Mouse (Mus musculus) midbrain, embryonic 14.5 days (tissue): Measurements from ENCODE around the gene Ncoa1. TPM values are rescaled to one million over a fixed set of nuclear protein-coding genes. Genes with fewer than 3 reads are reported as not detected.
"Not testable (repeated sequence)": the region's sequence is repeated elsewhere in the genome, so short reads cannot be mapped to it uniquely, and the experiment has no call there.

ENCODE experiments used
- ATAC-seq: fragments of 200-750 bp; cut with Nextera tagmentation; 2 replicates; pipeline ENCODE4 v1.8.0; 2017; ENCODE audit warnings: moderate number of reproducible peaks, moderate library complexity; ENCODE audit not compliant: low FRiP score, low TSS enrichment
- DNase-seq: peaks from one replicate; pipeline ENCODE4 v3.0.0-alpha.2; 2015
- H3K27ac ChIP-seq: fragments of 300-500 bp; sonication (generic); replicated peaks from 2 replicates; pipeline ENCODE4 v1.5.1; 2014; ENCODE audit warnings: mild to moderate bottlenecking, low read depth, low read length, moderate library complexity
- H3K27me3 ChIP-seq: fragments of 300-500 bp; sonication (generic); 2 replicates; pipeline ENCODE4 v1.6.1; 2014; ENCODE audit warnings: low read length, control low read depth, mixed read lengths; ENCODE audit not compliant: control insufficient read depth, insufficient read depth
- H3K36me3 ChIP-seq: fragments of 300-500 bp; sonication (generic); 2 replicates; pipeline ENCODE4 v1.6.1; 2014; ENCODE audit warnings: low read length, control low read depth; ENCODE audit not compliant: control insufficient read depth, insufficient read depth
- H3K4me1 ChIP-seq: fragments of 300-500 bp; sonication (generic); 2 replicates; pipeline ENCODE4 v1.6.1; 2014; ENCODE audit warnings: mild to moderate bottlenecking, antibody characterized with exemption, low read length, control low read depth; ENCODE audit not compliant: control insufficient read depth, insufficient read depth
- H3K4me2 ChIP-seq: fragments of 300-500 bp; sonication (generic); 2 replicates; pipeline ENCODE4 v1.6.1; 2014; ENCODE audit warnings: mild to moderate bottlenecking, low read length, moderate library complexity
- H3K4me3 ChIP-seq: fragments of 300-500 bp; sonication (generic); replicated peaks from 2 replicates; pipeline ENCODE4 v1.5.1; 2014; ENCODE audit warnings: low read depth, low read length
- H3K9ac ChIP-seq: fragments of 300-500 bp; sonication (generic); replicated peaks from 2 replicates; pipeline ENCODE4 v1.6.1; 2014; ENCODE audit warnings: mild to moderate bottlenecking, low read length, moderate library complexity
- H3K9me3 ChIP-seq: fragments of 300-500 bp; sonication (generic); 2 replicates; pipeline ENCODE4 v1.6.1; 2016; ENCODE audit warnings: low read length, control low read depth, mixed read lengths; ENCODE audit not compliant: control insufficient read depth
- WGBS: fragments of 180-500 bp; shearing (Covaris S2); extraction: QIAGEN DNeasy Blood & Tissue Kit; methylation state at CpG from one replicate; pipeline ENCODE4 v1.1.7; 2014; 5-methylcytosine and 5-hydroxymethylcytosine counted together
- polyA plus RNA-seq: library from polyadenylated mRNA; unstranded; fragments of >200 nt; fragmentation: Nextera tagmentation; extraction: Ambion mirVana; gene quantifications from 2 replicates; pipeline ENCODE4 v1.2.1, GENCODE M21; 2014

The Ncoa1 gene
- polyA plus RNA-seq, 1 experiment from 2014 or later, result 13.9 TPM

GRCm38 (mm10) chr12:4462420-4462819 is 14.6 kb downstream of the Ncoa1 start:
- Histone ChIP-seq H3K9ac (no peak overlapping the region), H3K4me1 (no peaks in the 10 kb centered on the region), H3K4me2 (no peak overlapping the region), H3K36me3 (no peaks in the 10 kb centered on the region), H3K27ac (no peak overlapping the region), H3K27me3 (no peaks in the 10 kb centered on the region), H3K9me3 (no peaks in the 10 kb centered on the region; the same call in 1 of the 2 replicates), H3K4me3 (no peak overlapping the region)
- WGBS, result 80% methylated on average over 1 of the region's 1 CpGs
- DNase-seq, result no peak
- ATAC-seq, result no peak

GRCm38 (mm10) chr12:4460990-4461389 is 16.0 kb downstream of the Ncoa1 start:
- DNase-seq (no peak), ATAC-seq (no peak)
- H3K9me3 ChIP-seq, result no peaks in the 10 kb centered on the region; the same call in 1 of the 2 replicates
- no peak overlapping the region for H3K27ac ChIP-seq
- H3K4me2 ChIP-seq, result no peak overlapping the region
- WGBS, result 99% methylated on average over 2 of the region's 2 CpGs
- H3K36me3 ChIP-seq, result no peaks in the 10 kb centered on the region
- no peaks in the 10 kb centered on the region for H3K27me3 ChIP-seq
- H3K4me1 ChIP-seq, result no peaks in the 10 kb centered on the region
- H3K4me3 ChIP-seq, result no peak overlapping the region
- no peak overlapping the region for H3K9ac ChIP-seq

- Histone ChIP-seq H3K27me3 (no peaks in the 10 kb centered on the region), H3K9ac (no peak overlapping the region), H3K36me3 (no peaks in the 10 kb centered on the region), H3K4me2 (no peak overlapping the region), H3K4me3 (no peak overlapping the region), H3K4me1 (peaks cover 2% of the 10 kb centered on the region; the same call in 1 of the 2 replicates), H3K9me3 (no peaks in the 10 kb centered on the region), H3K27ac (no peak overlapping the region)
- DNase-seq (no peak), ATAC-seq (no peak)
- 80% methylated on average over 10 of the region's 10 CpGs for WGBS
Observed at GRCm38 (mm10) chr12:4454956-4455565, 21.9 kb downstream of the Ncoa1 start.

- H3K27ac ChIP-seq, result no peak overlapping the region
Observed at GRCm38 (mm10) chr12:4454248-4454647, 22.7 kb downstream of the Ncoa1 start.

GRCm38 (mm10) chr12:4452233-4452632 is 24.7 kb downstream of the Ncoa1 start:
- Histone ChIP-seq H3K27me3 (no peaks in the 10 kb centered on the region), H3K27ac (no peak overlapping the region), H3K36me3 (no peaks in the 10 kb centered on the region), H3K4me2 (no peak overlapping the region), H3K9me3 (no peaks in the 10 kb centered on the region), H3K4me3 (no peak overlapping the region), H3K9ac (no peak overlapping the region), H3K4me1 (peaks cover 2% of the 10 kb centered on the region; the same call in 1 of the 2 replicates)
- ATAC-seq (no peak), DNase-seq (no peak)

More at GRCm38 (mm10) chr12:4454248-4454647, 22.7 kb downstream of the Ncoa1 start:
- Histone ChIP-seq H3K4me1 (peaks cover 2% of the 10 kb centered on the region; the same call in 1 of the 2 replicates), H3K4me2 (no peak overlapping the region), H3K9me3 (no peaks in the 10 kb centered on the region), H3K9ac (no peak overlapping the region), H3K27me3 (no peaks in the 10 kb centered on the region), H3K4me3 (no peak overlapping the region), H3K36me3 (no peaks in the 10 kb centered on the region)
- ATAC-seq, result no peak
- 95% methylated on average over 4 of the region's 4 CpGs for WGBS
- DNase-seq, result no peak

- not testable (repeated sequence) for ATAC-seq, H3K27me3 ChIP-seq, H3K27ac ChIP-seq, H3K4me2 ChIP-seq, DNase-seq, H3K36me3 ChIP-seq, H3K4me3 ChIP-seq, H3K4me1 ChIP-seq, H3K9ac ChIP-seq, H3K9me3 ChIP-seq
Observed at GRCm38 (mm10) chr12:4450485-4450884, 26.5 kb downstream of the Ncoa1 start.

- Histone ChIP-seq H3K4me2 (no peak overlapping the region), H3K9ac (no peak overlapping the region), H3K27me3 (no peaks in the 10 kb centered on the region), H3K36me3 (no peaks in the 10 kb centered on the region), H3K9me3 (no peaks in the 10 kb centered on the region), H3K4me3 (no peak overlapping the region), H3K27ac (no peak overlapping the region), H3K4me1 (no peaks in the 10 kb centered on the region)
- WGBS, result 88% methylated on average over 4 of the region's 4 CpGs
- DNase-seq (no peak), ATAC-seq (no peak)
Observed at GRCm38 (mm10) chr12:4448076-4448589, 28.8 kb downstream of the Ncoa1 start.

- no peak for DNase-seq
- Histone ChIP-seq H3K4me2 (no peak overlapping the region), H3K36me3 (no peaks in the 10 kb centered on the region), H3K27ac (no peak overlapping the region), H3K27me3 (no peaks in the 10 kb centered on the region), H3K4me3 (no peak overlapping the region), H3K9me3 (no peaks in the 10 kb centered on the region), H3K9ac (no peak overlapping the region), H3K4me1 (no peaks in the 10 kb centered on the region)
- WGBS, result 91% methylated on average over 5 of the region's 5 CpGs
- ATAC-seq, result no peak
Observed at GRCm38 (mm10) chr12:4444946-4445345, 32.0 kb downstream of the Ncoa1 start.

GRCm38 (mm10) chr12:4441451-4441850 is 35.5 kb downstream of the Ncoa1 start:
- H3K9ac ChIP-seq, result no peak overlapping the region
- no peak overlapping the region for H3K27ac ChIP-seq
- no peak overlapping the region for H3K4me3 ChIP-seq
- ATAC-seq, result no peak
- no peaks in the 10 kb centered on the region for H3K9me3 ChIP-seq
- no peak for DNase-seq
- 70% methylated on average over 3 of the region's 3 CpGs for WGBS
- no peaks in the 10 kb centered on the region for H3K27me3 ChIP-seq
- H3K4me1 ChIP-seq, result no peaks in the 10 kb centered on the region
- H3K36me3 ChIP-seq, result no peaks in the 10 kb centered on the region
- no peak overlapping the region for H3K4me2 ChIP-seq
